Mouse (Mus musculus) G1E (cell line): ENCODE data around the gene Lmx1a. TPM values are rescaled to one million over a fixed set of nuclear protein-coding genes. Genes with fewer than 3 reads are reported as not detected.

Experiments
- ATAC-seq: 2 replicates; pipeline ENCODE4 v1.8.0; 2016; ENCODE audit warnings: mild to moderate bottlenecking; ENCODE audit not compliant: insufficient number of reproducible peaks, poor library complexity, low FRiP score, severe bottlenecking; ENCODE audit errors: extremely low read depth
- DNase-seq: peaks from one replicate; pipeline ENCODE4 v3.0.0; 2012; ENCODE audit warnings: low spot score
- H3K27me3 ChIP-seq: 2 replicates; pipeline ENCODE4 v1.6.1; 2012; ENCODE audit warnings: mild to moderate bottlenecking, low read length, inconsistent platforms; ENCODE audit not compliant: insufficient read depth
- H3K36me3 ChIP-seq: replicated peaks from 2 replicates; pipeline ENCODE3; 2012; ENCODE audit warnings: mild to moderate bottlenecking, inconsistent platforms
- H3K4me1 ChIP-seq: 2 replicates; pipeline ENCODE4 v1.6.1; 2012; ENCODE audit warnings: low read depth, low read length, inconsistent platforms, mixed read lengths; ENCODE audit not compliant: insufficient read depth
- H3K4me3 ChIP-seq: 2 replicates; pipeline ENCODE4 v1.5.1; 2012; ENCODE audit warnings: low read depth, mild to moderate bottlenecking, inconsistent platforms, low read length, moderate library complexity, mixed read lengths
- H3K9me3 ChIP-seq: replicated peaks from 2 replicates; pipeline ENCODE4 v1.6.1; 2012; ENCODE audit warnings: inconsistent platforms
- CTCF ChIP-seq: IDR thresholded peaks from 2 replicates; pipeline ENCODE4 v1.5.1; 2012; ENCODE audit warnings: low read depth, low read length, inconsistent platforms, mixed read lengths
- GATA1 ChIP-seq: IDR thresholded peaks from 2 replicates; pipeline ENCODE4 v1.6.1; 2012; ENCODE audit warnings: borderline replicate concordance, low read length, inconsistent platforms, mixed read lengths
- GATA2 ChIP-seq: IDR thresholded peaks from 2 replicates; pipeline ENCODE4 v1.6.1; 2012; ENCODE audit warnings: low read depth, low read length, inconsistent platforms, borderline replicate concordance
- POLR2AphosphoS5 ChIP-seq: IDR thresholded peaks from 2 replicates; pipeline ENCODE4 v1.6.1; 2012; ENCODE audit warnings: low read depth, low read length, inconsistent platforms; ENCODE audit not compliant: insufficient replicate concordance
- TAL1 ChIP-seq: conservative IDR thresholded peaks from 2 replicates; pipeline ENCODE4 v1.6.1; 2012; ENCODE audit warnings: low read depth, low read length, inconsistent platforms, mixed read lengths
- polyA plus RNA-seq: library from polyadenylated mRNA; stranded (reverse); fragments of >175 nt; gene quantifications from 2 replicates; pipeline ENCODE4 v1.2.3, GENCODE M21; 2012
- total RNA-seq, 2 experiments: library from RNA; stranded (forward) in 1 of 2; stranded (reverse) in 1 of 2; fragments of 200-1000 nt in 1 of 2; fragments of >200 nt in 1 of 2; fragmentation: Nextera tagmentation in 1 of 2; gene quantifications; 2 replicates each; pipeline ENCODE4 v1.2.3; 2014 to 2017

The Lmx1a gene
- total and polyA plus RNA-seq, 3 experiments: 0.05 TPM; not detected in 2

DNA sequence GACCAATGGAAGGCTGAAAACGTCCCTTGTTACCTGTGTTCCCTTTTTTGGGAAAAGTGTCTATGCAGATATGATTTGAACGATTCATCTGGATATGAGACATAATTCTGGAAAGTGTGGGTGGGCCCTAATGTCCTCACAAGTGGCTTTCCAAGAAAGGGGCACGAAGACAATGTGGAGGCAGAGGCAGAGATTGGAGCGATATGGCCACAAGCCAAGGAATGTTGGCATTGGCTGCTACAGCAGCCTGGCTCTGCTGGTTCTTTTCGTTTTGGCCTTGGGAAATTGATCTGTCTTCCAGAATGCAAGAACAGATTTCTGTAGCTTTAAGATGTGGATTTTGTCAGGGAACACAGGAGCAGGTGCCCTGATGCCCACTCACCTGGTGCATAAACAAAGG is 63.6 kb downstream of the Lmx1a start:
- no peaks in the 10 kb centered on the region for H3K36me3 ChIP-seq
- no peaks in the 10 kb centered on the region for H3K4me1 ChIP-seq
- H3K9me3 ChIP-seq: peaks cover 83% of the 10 kb centered on the region
- no peaks in the 10 kb centered on the region for H3K27me3 ChIP-seq
- TF ChIP-seq CTCF (no peak), GATA1 (no peak), TAL1 (no peak), POLR2AphosphoS5 (no peak), GATA2 (no peak)
- no peak overlapping the region for H3K4me3 ChIP-seq
- ATAC-seq (no peak), DNase-seq (no peak)

DNA sequence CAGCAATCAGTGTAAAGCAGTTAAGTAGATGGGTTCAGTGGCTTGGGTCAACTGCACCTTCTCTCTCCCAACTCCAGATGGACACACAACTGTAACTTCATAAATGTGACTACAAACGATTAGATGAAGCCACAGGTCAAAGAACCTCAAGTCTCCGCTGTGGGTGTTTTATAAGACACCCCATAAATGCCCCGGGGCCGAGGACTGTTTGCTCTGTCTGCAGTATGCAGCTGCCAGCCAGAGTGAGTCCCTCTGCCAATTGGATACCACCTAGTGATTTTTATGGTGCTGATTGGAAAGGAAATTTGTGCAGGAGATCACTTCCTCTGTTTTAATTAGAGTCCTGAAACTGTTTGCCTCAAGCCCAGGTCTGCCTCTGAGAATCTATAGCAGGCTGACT is 65.0 kb downstream of the Lmx1a start:
- Histone ChIP-seq H3K9me3 (peaks cover 82% of the 10 kb centered on the region), H3K4me3 (no peak overlapping the region), H3K27me3 (no peaks in the 10 kb centered on the region), H3K4me1 (no peaks in the 10 kb centered on the region), H3K36me3 (no peaks in the 10 kb centered on the region)
- no peak for ATAC-seq
- TF ChIP-seq POLR2AphosphoS5 (no peak), CTCF (no peak), GATA1 (no peak), GATA2 (no peak)
- DNase-seq: no peak

DNA sequence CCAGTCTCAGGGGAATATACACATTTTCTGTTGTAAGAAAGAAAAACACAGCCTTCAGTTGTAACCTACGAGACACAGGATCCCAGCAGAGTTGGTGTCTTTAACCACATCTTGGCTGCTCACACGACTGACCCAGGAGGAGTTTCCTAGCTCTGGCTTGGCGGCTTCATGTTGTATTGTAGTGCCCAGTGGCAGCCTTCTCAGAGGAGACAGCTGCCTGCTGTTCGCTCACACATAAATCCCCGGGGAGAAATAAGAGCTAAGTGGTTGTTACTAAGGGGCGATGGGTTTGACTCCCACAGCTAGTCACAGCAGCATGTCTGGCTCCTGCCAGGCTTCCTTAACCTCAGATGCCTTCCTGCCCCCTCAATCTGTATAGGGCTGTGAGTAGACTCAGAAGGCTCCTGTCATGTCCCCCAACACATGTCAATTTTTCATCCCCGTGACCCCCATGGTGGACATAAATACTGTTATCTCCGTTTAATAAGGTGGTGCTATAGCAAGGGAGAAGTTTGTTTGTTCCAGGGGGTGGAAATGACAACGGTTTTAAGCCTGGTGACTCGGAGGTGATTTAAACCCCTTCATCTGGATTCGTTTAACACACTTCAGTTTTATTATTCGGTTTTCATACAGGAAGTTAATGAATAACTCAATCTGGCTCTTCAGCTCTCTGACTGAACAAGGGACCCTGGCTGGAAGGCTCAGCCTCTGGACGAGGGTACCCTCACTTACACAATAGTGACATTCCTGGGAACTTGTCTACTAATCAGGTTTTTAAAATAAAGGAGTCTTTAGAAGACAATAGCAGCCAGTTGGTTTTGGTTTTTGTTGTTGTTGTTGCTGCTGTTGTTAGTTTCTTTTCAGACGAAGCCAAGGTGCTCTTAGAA is 65.8 kb downstream of the Lmx1a start:
- ATAC-seq (no peak; the same call in 1 of the 2 replicates), DNase-seq (no peak)
- Histone ChIP-seq H3K9me3 (peaks cover 83% of the 10 kb centered on the region), H3K4me1 (no peaks in the 10 kb centered on the region), H3K36me3 (no peaks in the 10 kb centered on the region), H3K4me3 (no peak overlapping the region), H3K27me3 (no peaks in the 10 kb centered on the region)
- TF ChIP-seq GATA1: no peak
- TF ChIP-seq GATA2: no peak
- TF ChIP-seq CTCF: no peak
- no peak for TF ChIP-seq TAL1
- no peak for TF ChIP-seq POLR2AphosphoS5

DNA sequence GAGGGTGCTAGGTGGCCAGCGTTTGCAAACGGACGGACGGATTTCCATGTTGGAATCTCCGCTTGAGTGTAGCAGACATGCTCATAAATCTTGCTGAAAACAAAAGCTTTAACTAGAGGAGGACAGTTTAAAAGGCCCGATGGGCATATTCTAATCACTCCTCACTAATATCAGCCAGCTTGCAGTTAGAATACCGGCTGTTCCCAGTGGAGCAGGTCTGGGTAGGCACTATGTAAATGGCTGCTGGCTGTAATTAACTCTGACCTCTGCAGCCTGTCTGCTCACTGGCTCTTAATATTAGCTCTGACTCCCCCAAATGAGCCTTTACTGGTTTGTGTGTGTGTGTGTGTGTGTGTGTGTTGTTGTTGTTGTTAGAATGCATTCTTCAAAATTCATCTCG is 69.2 kb downstream of the Lmx1a start:
- H3K4me3 ChIP-seq: no peak overlapping the region
- no peaks in the 10 kb centered on the region for H3K27me3 ChIP-seq
- no peak for ATAC-seq
- H3K9me3 ChIP-seq: peaks cover 92% of the 10 kb centered on the region
- TF ChIP-seq TAL1 (no peak), GATA2 (no peak), GATA1 (no peak), POLR2AphosphoS5 (no peak), CTCF (no peak)
- H3K36me3 ChIP-seq: no peaks in the 10 kb centered on the region
- no peak for DNase-seq
- H3K4me1 ChIP-seq: no peaks in the 10 kb centered on the region

GRCm38 (mm10) chr1:167760307-167760706 is 71.3 kb downstream of the Lmx1a start:
- H3K4me3 ChIP-seq: no peak overlapping the region
- no peak for ATAC-seq
- DNase-seq: no peak
- no peak for TF ChIP-seq GATA2
- no peak for TF ChIP-seq TAL1
- TF ChIP-seq POLR2AphosphoS5: no peak
- no peak for TF ChIP-seq GATA1
- TF ChIP-seq CTCF: no peak
- H3K4me1 ChIP-seq: no peaks in the 10 kb centered on the region
- peaks cover 88% of the 10 kb centered on the region for H3K9me3 ChIP-seq
- no peaks in the 10 kb centered on the region for H3K36me3 ChIP-seq
- no peaks in the 10 kb centered on the region for H3K27me3 ChIP-seq

DNA sequence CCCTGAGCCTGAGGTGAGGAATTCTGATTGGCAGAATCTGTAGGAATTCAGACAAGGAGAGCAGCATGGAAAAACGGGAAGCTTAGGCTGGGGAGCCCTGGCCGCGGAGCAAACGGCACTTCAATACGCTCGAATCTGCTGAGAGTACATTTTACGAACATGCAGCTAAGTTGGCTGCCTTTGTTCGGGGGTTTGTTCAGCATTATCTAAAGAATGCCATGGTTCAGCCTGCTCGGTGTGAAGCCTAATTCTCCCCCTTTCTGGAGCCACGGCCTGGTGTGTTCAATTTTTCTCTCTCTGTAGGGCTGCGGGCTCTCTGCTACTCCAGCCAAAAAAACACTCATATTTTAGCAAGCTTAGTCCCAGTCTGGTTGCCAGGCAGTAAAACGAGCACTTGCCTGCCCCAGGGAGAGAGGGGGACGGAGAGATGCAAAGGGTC is 72.8 kb downstream of the Lmx1a start:
- Histone ChIP-seq H3K36me3 (no peaks in the 10 kb centered on the region), H3K9me3 (peaks cover 89% of the 10 kb centered on the region), H3K4me3 (no peak overlapping the region), H3K27me3 (no peaks in the 10 kb centered on the region), H3K4me1 (no peaks in the 10 kb centered on the region)
- no peak for DNase-seq
- TF ChIP-seq GATA1: no peak
- TF ChIP-seq POLR2AphosphoS5: no peak
- no peak for TF ChIP-seq TAL1
- no peak for TF ChIP-seq CTCF
- no peak for TF ChIP-seq GATA2
- ATAC-seq: no peak
